Comparison of ENCODE assay signal across 16 mouse cellular contexts in genomic region chr13:20151302-20151978, GRCm38 (mm10).
A peak's percentile ranks its signal among the peaks of the same experiment; 100 is the strongest.
DNase-seq lines count a peak whose midpoint lies in the region; ATAC-seq lines count a peak whose summit lies in the region.
"Had no signal": no experiment of that assay in that cellular context is flagged by ENCODE, and none has a peak within 500 bp of the region (broad histone marks: within the 10 kb centered on the region; RNA-seq: fewer than 3 reads in every experiment).

No protein-coding gene starts in this region.

- peaks cover 9% of the 10 kb centered on the region for H3K27me3 ChIP-seq in liver, embryonic 15.5 days
- H3K27me3 ChIP-seq: heart, embryonic 13.5 days; hindbrain, embryonic 15.5 days; limb, embryonic 12.5 days; midbrain, embryonic 12.5 days; neural tube, embryonic 12.5 days had no signal

- no peaks in the 10 kb centered on the region for H3K36me3 ChIP-seq in liver, embryonic 15.5 days (replicated peaks)
- H3K36me3 ChIP-seq: heart, embryonic 13.5 days; hindbrain, embryonic 15.5 days; limb, embryonic 12.5 days; midbrain, embryonic 12.5 days; neural tube, embryonic 12.5 days had no signal

- peak; percentile 63 to 74 for DNase-seq in spleen, postnatal 36 days (ENCODE audit: low spot score in 2 of 2)
- no peak for DNase-seq in spleen, postnatal 10 days (ENCODE audit: low spot score in 2 of 2)
- DNase-seq in c-Kit-positive CD71-positive TER-119-positive erythroid progenitor cells, embryonic 14.5 days (ENCODE audit: low spot score): peak; percentile 20
- peak; percentile 29 for DNase-seq in telencephalon, adult 2 months (ENCODE audit: low read depth, low spot score)
- no peak for DNase-seq in layer of hippocampus, postnatal 14 days (ENCODE audit: low spot score in 2 of 2)
- no peak for DNase-seq in kidney, postnatal 10 days
- DNase-seq in left cerebral cortex, postnatal 10 days (ENCODE audit: extremely low spot score in 1 of 2, low spot score in 2 of 2): no peak
- DNase-seq: gastrocnemius, postnatal 10 days; layer of hippocampus, adult 9-11 months had no signal

- H3K4me1 ChIP-seq in liver, embryonic 15.5 days (replicated peaks): peaks cover 64% of the 10 kb centered on the region
- H3K4me1 ChIP-seq: hindbrain, embryonic 15.5 days; midbrain, embryonic 12.5 days; neural tube, embryonic 12.5 days had no signal

- 21% methylated on average over 4 of the region's 4 CpGs for WGBS in liver, embryonic 15.5 days (ENCODE audit: insufficient replicate concordance)

- H3K9me3 ChIP-seq in liver, embryonic 15.5 days (replicated peaks): no peaks in the 10 kb centered on the region
- H3K9me3 ChIP-seq: heart, embryonic 13.5 days; hindbrain, embryonic 15.5 days; limb, embryonic 12.5 days; midbrain, embryonic 12.5 days; neural tube, embryonic 12.5 days had no signal

- peak overlapping the region; percentile 28 for H3K4me3 ChIP-seq in liver, embryonic 15.5 days (replicated peaks)
- H3K4me3 ChIP-seq: heart, embryonic 13.5 days; hindbrain, embryonic 15.5 days; limb, embryonic 12.5 days; midbrain, embryonic 12.5 days; neural tube, embryonic 12.5 days had no signal

- H3K4me2 ChIP-seq in liver, embryonic 15.5 days: peak overlapping the region; percentile 56
- H3K4me2 ChIP-seq: heart, embryonic 13.5 days; hindbrain, embryonic 15.5 days; limb, embryonic 12.5 days; midbrain, embryonic 12.5 days; neural tube, embryonic 12.5 days had no signal

- intact Hi-C loops in left cerebral cortex, postnatal 10 days (cut with DNase I): no loop called here

- ATAC-seq in liver, embryonic 15.5 days (ENCODE audit: insufficient read depth): no peak
- ATAC-seq: forebrain, embryonic 14.5 days had no signal

- peak overlapping the region; percentile 94 for H3K27ac ChIP-seq in liver, embryonic 15.5 days (replicated peaks)
- H3K27ac ChIP-seq: heart, embryonic 13.5 days; hindbrain, embryonic 15.5 days; limb, embryonic 12.5 days; midbrain, embryonic 12.5 days; neural tube, embryonic 12.5 days had no signal

- H3K9ac ChIP-seq in liver, embryonic 15.5 days: peak overlapping the region; percentile 42
- H3K9ac ChIP-seq: heart, embryonic 13.5 days; hindbrain, embryonic 15.5 days; limb, embryonic 12.5 days; midbrain, embryonic 12.5 days; neural tube, embryonic 12.5 days had no signal

Comparison
In these comparisons a context has a peak if more than half of its experiments do, and no peak if none do; other contexts are left out.
1. DNase-seq: peak in spleen, postnatal 36 days (2 of 2), c-Kit-positive CD71-positive TER-119-positive erythroid progenitor cells, embryonic 14.5 days (single experiment) and telencephalon, adult 2 months (single experiment); none in spleen, postnatal 10 days (0 of 2), layer of hippocampus, postnatal 14 days (0 of 2), kidney, postnatal 10 days (single experiment) and left cerebral cortex, postnatal 10 days (0 of 2).